Comparison of ENCODE assay signal across 8 mouse cellular contexts in genomic region chr11:87967692-87968289, GRCm38 (mm10). TPM values are rescaled to one million over a fixed set of nuclear protein-coding genes. Genes with fewer than 3 reads are reported as not detected.
DNase-seq lines count a peak whose midpoint lies in the region; ATAC-seq lines count a peak whose summit lies in the region.

No protein-coding gene starts in this region.

- peak; percentile 83 to 95 for DNase-seq in adrenal gland, adult (ENCODE audit: inconsistent age in 2 of 2, low spot score in 1 of 2)
- peak; percentile 95 for DNase-seq in embryo, embryonic 10.5 days (ENCODE audit: low spot score)
- peak; percentile 67 for DNase-seq in gastrocnemius, postnatal 14 days
- DNase-seq in left cerebral cortex, postnatal 25 days (ENCODE audit: low spot score in 2 of 2) = peak; percentile 78 to 85
- peak; percentile 92 for DNase-seq in mesoderm, embryonic 11.5 days (ENCODE audit: low read depth, low spot score)
- DNase-seq in right cerebral cortex, postnatal 36 days (ENCODE audit: low spot score in 2 of 2) = peak; percentile 60 to 67
- DNase-seq in urinary bladder, postnatal 4 days (ENCODE audit: low spot score in 2 of 2) = peak; percentile 52 to 82

- ATAC-seq in inflammation-experienced regulatory T-cells, adult 6 months = peak; percentile 80

- intact Hi-C loops in gastrocnemius, postnatal 14 days (cut with DNase I; ENCODE audit: low total_unique reads) = no loop called here
- intact Hi-C loops in left cerebral cortex, postnatal 25 days (cut with DNase I) = loop anchor here (5.0 kb wide), 1 partner anchor 855 kb away; no protein-coding TSS in a partner anchor

RNA-seq across cellular contexts. Expression of gene Dynll2, which starts 19.5 kb away (rescaled TPM):
- 100 to 1,000 TPM; 134 to 138 TPM for total RNA-seq in gastrocnemius, postnatal 14 days (2021)
- polyA plus RNA-seq in inflammation-experienced regulatory T-cells, adult 6 months (2017; shearing (Covaris generic)) = 1 to 10 TPM; 1.7 to 7.1 (median 3.9) TPM
- 100 to 1,000 TPM; 580 to 594 TPM for total RNA-seq in left cerebral cortex, postnatal 25 days (2021)

RNA-seq across cellular contexts. Expression of gene Olfr464, which starts 47.0 kb away (rescaled TPM):
- total RNA-seq in gastrocnemius, postnatal 14 days (2021) = not detected
- polyA plus RNA-seq in inflammation-experienced regulatory T-cells, adult 6 months (2017; shearing (Covaris generic)) = not detected
- total RNA-seq in left cerebral cortex, postnatal 25 days (2021) = 1 to 10 TPM; 3.0 to 3.7 TPM

Comparison
In these comparisons a context has a peak if more than half of its experiments do, and no peak if none do; other contexts are left out.
1. Peak in every context shown above with its lines: DNase-seq and ATAC-seq.
2. RNA of gene Dynll2, which starts 19.5 kb away (total RNA-seq): 580 to 594 TPM in left cerebral cortex, postnatal 25 days; 134 to 138 TPM in gastrocnemius, postnatal 14 days; every median in the first group is over 4 times any median in the second.
3. RNA of gene Olfr464, which starts 47.0 kb away (total RNA-seq): 3.0 to 3.7 TPM in left cerebral cortex, postnatal 25 days; not detected in gastrocnemius, postnatal 14 days; every median in the first group is over 4 times any median in the second.